Mouse (Mus musculus) embryonic fibroblast, embryonic 13.5 days (primary cell): ENCODE results near the gene Gm42906.

Source experiments
- CTCF ChIP-seq: IDR thresholded peaks from 2 replicates; pipeline ENCODE4 v1.5.1; 2011; ENCODE audit warnings: mild to moderate bottlenecking, control low read depth, low read length, moderate library complexity, borderline replicate concordance; ENCODE audit not compliant: insufficient read depth
- POLR2A ChIP-seq: IDR thresholded peaks from 2 replicates; pipeline ENCODE4 v1.6.1; 2011; ENCODE audit warnings: low read depth, mild to moderate bottlenecking, control low read depth, low read length, moderate library complexity

- TF ChIP-seq CTCF (no peak), POLR2A (no peak)
Measured at GRCm38 (mm10) chr5:151416988-151417387, 11.0 kb downstream of the Gm42906 start.
